Mouse (Mus musculus): ENCODE results near the gene Pan3. TPM values are rescaled to one million over a fixed set of nuclear protein-coding genes. Genes with fewer than 3 reads are reported as not detected.

The Pan3 gene
- polyA plus RNA-seq, 1 experiment from 2014 or later: 84.1 TPM

DNA sequence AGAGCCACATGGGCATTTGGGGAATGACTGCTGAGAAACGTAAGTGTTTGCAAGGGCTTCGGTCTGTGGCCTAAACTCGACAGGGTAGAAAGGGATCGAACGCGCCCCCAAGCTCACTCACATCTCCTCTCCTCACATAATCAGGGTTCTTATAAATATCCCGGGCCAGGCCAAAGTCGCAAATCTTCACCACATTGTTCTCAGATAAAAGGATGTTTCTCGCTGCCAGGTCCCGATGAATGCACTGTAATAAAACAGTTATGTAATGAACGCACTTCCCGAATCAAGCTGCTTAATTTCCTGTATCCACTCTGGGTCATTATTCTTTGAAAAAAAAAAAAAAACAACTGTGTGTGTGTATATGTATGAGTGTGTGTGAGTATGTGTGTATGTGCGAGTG lies 150.2 kb downstream of the Pan3 start:
- Histone ChIP-seq H3K9ac (no peak overlapping the region), H3K4me1 (ENCODE audit: insufficient read depth) (no peaks in the 10 kb centered on the region), H3K4me2 (no peak overlapping the region), H3K36me3 (ENCODE audit: insufficient read depth) (no peaks in the 10 kb centered on the region), H3K9me3 (ENCODE audit: low read depth, low read length) (no peaks in the 10 kb centered on the region), H3K27ac (ENCODE audit: low read depth) (no peak overlapping the region), H3K4me3 (ENCODE audit: low read depth, low read length) (no peak overlapping the region), H3K27me3 (ENCODE audit: insufficient read depth, low read length) (no peaks in the 10 kb centered on the region)
- TF ChIP-seq CTCF (IDR thresholded peaks at IDR 0.05; ENCODE audit: low read depth): no peak
- no peak for ATAC-seq (ENCODE audit: insufficient read depth)
- 74% methylated on average over 13 of the region's 13 CpGs for WGBS
- no peak for DNase-seq

DNA sequence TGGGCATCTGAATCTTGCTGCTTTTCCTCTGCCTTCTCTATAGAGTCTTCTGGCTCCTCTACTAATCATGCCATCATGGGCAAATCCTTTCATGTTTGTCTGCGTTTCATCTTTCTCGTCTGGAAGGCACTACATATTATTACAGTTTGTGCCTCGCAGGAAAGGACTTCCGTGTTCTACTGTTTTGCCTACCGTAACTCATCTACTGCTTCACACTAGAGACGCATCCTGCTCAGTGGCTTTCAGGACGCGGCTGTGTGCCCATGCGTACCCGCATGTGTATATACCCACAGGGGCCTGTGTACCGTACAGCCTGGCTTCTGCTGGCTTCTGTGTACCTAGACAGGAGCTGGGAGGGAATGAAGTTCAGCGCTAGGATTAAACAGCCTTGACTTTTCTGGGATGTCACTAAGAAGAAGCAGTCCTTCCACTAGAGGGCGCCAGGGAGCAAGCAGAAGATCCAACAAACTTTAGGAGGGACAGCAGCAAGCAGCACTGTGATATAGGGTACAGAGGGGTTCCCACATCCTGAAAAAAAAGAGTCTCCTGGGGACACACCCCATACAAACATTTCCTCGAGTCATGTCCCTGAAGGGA lies 153.8 kb downstream of the Pan3 start:
- DNase-seq: peak; percentile 86
- H3K9me3 ChIP-seq (ENCODE audit: low read depth, low read length): no peaks in the 10 kb centered on the region
- peak; percentile 91 for TF ChIP-seq CTCF (IDR thresholded peaks at IDR 0.05; ENCODE audit: low read depth)
- H3K4me1 ChIP-seq (ENCODE audit: insufficient read depth): no peaks in the 10 kb centered on the region
- peak; percentile 62; the same call in 1 of the 2 replicates for ATAC-seq (ENCODE audit: insufficient read depth)
- H3K36me3 ChIP-seq (ENCODE audit: insufficient read depth): no peaks in the 10 kb centered on the region
- no peak overlapping the region for H3K4me3 ChIP-seq (ENCODE audit: low read depth, low read length)
- no peaks in the 10 kb centered on the region for H3K27me3 ChIP-seq (ENCODE audit: insufficient read depth, low read length)
- H3K9ac ChIP-seq: no peak overlapping the region
- H3K27ac ChIP-seq (ENCODE audit: low read depth): no peak overlapping the region
- no peak overlapping the region for H3K4me2 ChIP-seq
- 38% methylated on average over 14 of the region's 14 CpGs for WGBS

DNA sequence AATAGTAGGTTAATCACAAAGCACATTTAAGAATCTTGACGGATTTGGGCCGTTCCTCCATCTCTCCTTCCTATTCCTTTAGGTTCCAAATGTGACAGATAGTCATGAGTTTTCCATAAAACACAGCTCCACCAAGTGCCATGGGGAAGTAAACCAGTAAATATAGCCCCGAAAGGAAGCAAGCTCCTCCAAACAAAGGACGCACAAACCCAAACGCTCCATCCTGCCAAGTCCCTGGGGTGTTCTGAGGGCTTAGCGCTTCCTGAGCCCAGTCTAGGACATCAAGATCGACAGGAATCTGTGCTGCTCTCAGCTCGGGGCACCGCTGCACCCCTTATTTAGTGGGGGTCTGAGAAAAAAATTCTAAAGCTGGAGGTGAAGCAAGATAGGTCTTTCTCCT lies 154.7 kb downstream of the Pan3 start:
- no peak for ATAC-seq (ENCODE audit: insufficient read depth)
- 59% methylated on average over 9 of the region's 9 CpGs for WGBS
- no peak for TF ChIP-seq CTCF (IDR thresholded peaks at IDR 0.05; ENCODE audit: low read depth)
- no peak overlapping the region; the same call in 1 of the 2 replicates for H3K4me2 ChIP-seq
- H3K27ac ChIP-seq (ENCODE audit: low read depth): 0 out of 2 replicates have a peak overlapping the region, but pooled peaks have one; percentile 46
- no peaks in the 10 kb centered on the region for H3K9me3 ChIP-seq (ENCODE audit: low read depth, low read length)
- DNase-seq: peak; percentile 52
- H3K4me3 ChIP-seq (ENCODE audit: low read depth, low read length): no peak overlapping the region
- H3K36me3 ChIP-seq (ENCODE audit: insufficient read depth): no peaks in the 10 kb centered on the region
- H3K4me1 ChIP-seq (ENCODE audit: insufficient read depth): no peaks in the 10 kb centered on the region
- H3K9ac ChIP-seq: no peak overlapping the region
- no peaks in the 10 kb centered on the region for H3K27me3 ChIP-seq (ENCODE audit: insufficient read depth, low read length)

DNA sequence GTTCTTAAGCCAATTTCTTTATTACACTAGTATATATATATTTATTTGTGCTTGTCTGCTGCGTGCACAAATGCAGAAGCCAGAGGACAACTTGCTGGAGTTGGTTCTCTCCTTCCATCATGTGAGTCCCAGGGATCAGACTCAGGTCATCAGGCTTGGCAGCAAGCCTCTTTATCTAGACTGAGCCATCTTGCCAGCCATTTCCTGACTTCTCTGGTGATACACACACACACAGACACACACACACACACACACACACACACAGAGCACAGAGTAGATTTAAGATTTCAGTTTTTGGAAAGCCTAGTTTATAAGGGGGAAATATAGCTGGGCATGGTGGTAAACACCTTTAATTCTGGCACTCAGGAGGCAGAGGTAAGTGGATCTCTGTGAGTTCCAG lies 155.1 kb downstream of the Pan3 start:
- WGBS: 71% methylated on average over 1 of the region's 1 CpGs
- Histone ChIP-seq H3K27ac (ENCODE audit: low read depth) (no peak overlapping the region), H3K4me3 (ENCODE audit: low read depth, low read length) (no peak overlapping the region), H3K4me1 (ENCODE audit: insufficient read depth) (no peaks in the 10 kb centered on the region), H3K27me3 (ENCODE audit: insufficient read depth, low read length) (no peaks in the 10 kb centered on the region), H3K4me2 (no peak overlapping the region), H3K36me3 (ENCODE audit: insufficient read depth) (no peaks in the 10 kb centered on the region), H3K9me3 (ENCODE audit: low read depth, low read length) (no peaks in the 10 kb centered on the region), H3K9ac (no peak overlapping the region)
- ATAC-seq (ENCODE audit: insufficient read depth): no peak
- no peak for TF ChIP-seq CTCF (IDR thresholded peaks at IDR 0.05; ENCODE audit: low read depth)
- DNase-seq: peak; percentile 41

DNA sequence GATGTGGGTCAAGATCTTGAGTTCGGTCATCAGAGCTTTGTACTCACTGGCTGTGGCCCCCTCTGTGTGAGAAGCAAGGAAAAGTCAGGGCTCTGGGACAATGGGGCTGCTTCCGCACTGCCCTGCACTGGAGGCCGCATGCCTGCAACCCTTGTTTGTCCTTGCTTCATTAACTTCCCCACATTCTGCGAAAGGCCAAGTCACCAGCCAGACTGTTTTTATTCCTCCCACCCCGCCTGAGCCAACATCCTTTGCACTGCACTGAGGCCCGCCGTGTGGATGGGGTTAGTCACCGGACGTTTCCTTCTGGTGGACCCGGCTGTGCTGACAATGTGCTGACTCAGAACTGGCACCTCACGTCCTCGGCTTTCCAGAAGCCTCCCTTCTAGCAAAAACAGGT lies 159.9 kb downstream of the Pan3 start:
- Histone ChIP-seq H3K27ac (ENCODE audit: low read depth) (peak overlapping the region; percentile 48; the same call in 1 of the 2 replicates), H3K36me3 (ENCODE audit: insufficient read depth) (0 out of 2 replicates have a peak, but pooled peaks cover 3% of the 10 kb centered on the region), H3K9ac (no peak overlapping the region), H3K27me3 (ENCODE audit: insufficient read depth, low read length) (no peaks in the 10 kb centered on the region), H3K4me3 (ENCODE audit: low read depth, low read length) (no peak overlapping the region), H3K4me2 (no peak overlapping the region), H3K9me3 (ENCODE audit: low read depth, low read length) (no peaks in the 10 kb centered on the region), H3K4me1 (ENCODE audit: insufficient read depth) (no peaks in the 10 kb centered on the region)
- ATAC-seq (ENCODE audit: insufficient read depth) (peak; percentile 81), DNase-seq (peak; percentile 50)
- 42% methylated on average over 12 of the region's 12 CpGs for WGBS
- TF ChIP-seq CTCF (IDR thresholded peaks at IDR 0.05; ENCODE audit: low read depth): no peak

DNA sequence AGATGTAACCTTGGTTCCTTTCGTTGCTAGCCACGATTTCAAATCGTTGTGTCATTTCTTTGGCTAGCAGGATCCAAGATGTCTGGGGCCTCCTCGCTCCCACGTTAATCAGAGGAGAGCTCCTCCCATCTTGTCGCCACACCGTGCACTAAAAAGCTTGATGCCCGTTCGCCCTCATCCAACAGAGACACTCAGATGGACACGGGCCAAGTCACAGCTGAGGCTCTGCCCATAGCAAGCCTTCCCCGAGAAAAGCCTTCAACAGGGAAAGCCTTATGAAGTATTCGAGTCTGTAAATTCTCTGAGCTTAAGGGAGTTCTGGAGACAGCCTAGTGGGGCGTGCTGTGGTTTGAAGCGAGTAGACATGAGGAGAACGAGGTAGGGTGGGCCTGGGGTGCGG lies 167.9 kb downstream of the Pan3 start:
- no peak for DNase-seq

More for the DNA sequence above, 167.9 kb downstream of the Pan3 start:
- Histone ChIP-seq H3K4me2 (no peak overlapping the region), H3K9ac (no peak overlapping the region), H3K4me3 (ENCODE audit: low read depth, low read length) (no peak overlapping the region), H3K9me3 (ENCODE audit: low read depth, low read length) (no peaks in the 10 kb centered on the region), H3K36me3 (ENCODE audit: insufficient read depth) (0 out of 2 replicates have a peak, but pooled peaks cover 3% of the 10 kb centered on the region), H3K27ac (ENCODE audit: low read depth) (no peak overlapping the region), H3K4me1 (ENCODE audit: insufficient read depth) (no peaks in the 10 kb centered on the region; the same call in 1 of the 2 replicates), H3K27me3 (ENCODE audit: insufficient read depth, low read length) (no peaks in the 10 kb centered on the region)
- no peak for TF ChIP-seq CTCF (IDR thresholded peaks at IDR 0.05; ENCODE audit: low read depth)
- no peak for ATAC-seq (ENCODE audit: insufficient read depth)
- 51% methylated on average over 16 of the region's 16 CpGs for whole genome bisulfite sequencing

Other genes starting within 250 kb of the Pan3 start
- not detected in 2 replicates for gene Gsx1, start 241.5 kb upstream of the Pan3 start, polyA plus RNA-seq (2014; fragmentation: Nextera tagmentation; extraction: Ambion mirVana)
- not detected in 2 replicates for gene Pdx1, start 160.2 kb upstream of the Pan3 start, polyA plus RNA-seq (2014; fragmentation: Nextera tagmentation; extraction: Ambion mirVana)
- not detected in 2 replicates for gene Cdx2, start 122.9 kb upstream of the Pan3 start, polyA plus RNA-seq (2014; fragmentation: Nextera tagmentation; extraction: Ambion mirVana)
- gene Urad, start 107.7 kb upstream of the Pan3 start, polyA plus RNA-seq (2014; fragmentation: Nextera tagmentation; extraction: Ambion mirVana): not detected in 2 replicates
- 0.07 and 0.16 TPM in 2 replicates for gene Flt3, start 29.7 kb upstream of the Pan3 start, polyA plus RNA-seq (2014; fragmentation: Nextera tagmentation; extraction: Ambion mirVana)